Mouse (Mus musculus): ENCODE results near the gene 9230104L09Rik. TPM values are rescaled to one million over a fixed set of nuclear protein-coding genes. Genes with fewer than 3 reads are reported as not detected.

The 9230104L09Rik gene
- not detected in 2 replicates for total RNA-seq (2014; fragmentation: Nextera tagmentation)
- not detected in 2 replicates for total RNA-seq (2017)

DNA sequence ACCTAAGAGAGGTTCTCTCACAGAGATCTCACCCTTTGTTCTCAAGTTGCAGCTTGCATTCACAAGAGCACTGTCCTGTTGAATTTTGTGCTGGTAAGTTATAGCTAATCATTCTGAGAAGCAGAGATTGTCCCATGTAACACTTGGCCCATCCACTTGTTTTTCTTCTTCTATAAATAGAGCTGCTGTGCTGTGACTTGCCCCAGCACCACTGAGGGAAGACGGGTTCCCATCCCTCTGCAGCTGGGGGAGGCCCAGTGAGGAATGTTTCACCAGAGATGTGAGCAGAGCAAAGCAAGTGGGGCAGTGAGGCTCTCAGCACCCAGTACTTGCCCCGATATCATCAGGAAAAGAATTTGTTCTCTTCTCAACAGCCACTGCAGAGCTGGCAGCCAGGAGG, at the start of gene 9230104L09Rik:
Gene 9230104L09Rik, minus strand, starts transcription at position 73 of the 400 bp plus-strand sequence.
- ATAC-seq (replicated peaks; ENCODE audit: poor library complexity, severe bottlenecking), result no peak

DNA sequence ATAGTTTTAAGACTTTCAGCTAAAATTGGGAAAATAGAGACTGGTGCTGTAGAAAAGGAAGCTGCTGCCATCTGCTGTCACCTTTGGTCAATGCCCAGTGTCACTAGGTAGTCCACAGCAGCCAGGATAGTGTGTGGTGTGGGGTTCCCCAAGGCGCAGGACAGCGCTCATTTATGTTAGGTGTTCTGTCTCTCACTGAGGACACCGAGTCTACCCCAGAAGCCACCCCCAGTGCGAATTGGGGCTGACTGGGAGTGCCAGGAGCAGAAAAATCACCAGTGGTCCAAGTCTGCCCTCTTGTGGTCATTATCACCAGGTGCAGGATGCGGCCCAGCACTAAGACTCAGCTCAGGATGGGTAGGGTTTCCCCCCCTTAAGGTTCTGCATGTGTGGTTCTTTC, 37.4 kb upstream of the 9230104L09Rik start:
- peak; percentile 99 for ATAC-seq (replicated peaks; ENCODE audit: poor library complexity, severe bottlenecking)

DNA sequence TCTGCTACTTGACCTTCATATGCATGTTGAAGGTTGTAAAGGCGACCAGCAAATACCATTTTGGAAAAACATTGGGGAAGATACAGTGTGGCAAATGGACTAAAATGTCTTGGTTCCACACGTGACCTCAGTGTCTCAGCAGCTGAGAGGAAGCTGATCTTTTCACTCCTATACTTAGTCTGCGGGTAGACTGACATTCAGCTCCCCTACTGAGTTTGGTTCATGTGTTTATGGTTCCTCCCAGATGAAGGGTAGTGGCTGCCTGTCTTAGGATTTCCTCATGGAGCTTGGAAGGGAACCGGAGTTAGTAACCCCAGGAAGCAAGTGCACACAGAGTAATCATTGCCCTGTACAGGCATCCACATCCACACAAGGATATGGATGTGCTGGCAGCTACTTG, 35.5 kb upstream of the 9230104L09Rik start:
- no peak for ATAC-seq (replicated peaks; ENCODE audit: poor library complexity, severe bottlenecking)

- no peak for ATAC-seq (replicated peaks; ENCODE audit: poor library complexity, severe bottlenecking)
These were observed 31.4 kb upstream of the 9230104L09Rik start for GRCm38 (mm10) chr2:148896219-148896618.

GRCm38 (mm10) chr2:148893107-148893506, 28.3 kb upstream of the 9230104L09Rik start:
- no peak for ATAC-seq (replicated peaks; ENCODE audit: poor library complexity, severe bottlenecking)

GRCm38 (mm10) chr2:148890021-148890851, 25.4 kb upstream of the 9230104L09Rik start:
- no peak for ATAC-seq (replicated peaks; ENCODE audit: poor library complexity, severe bottlenecking)

- ATAC-seq (replicated peaks; ENCODE audit: poor library complexity, severe bottlenecking), result no peak
These were observed 24.6 kb upstream of the 9230104L09Rik start for GRCm38 (mm10) chr2:148889331-148890010.

GRCm38 (mm10) chr2:148888872-148889271, 24.0 kb upstream of the 9230104L09Rik start:
- peak; percentile 90 for ATAC-seq (replicated peaks; ENCODE audit: poor library complexity, severe bottlenecking)

- ATAC-seq (replicated peaks; ENCODE audit: poor library complexity, severe bottlenecking), result no peak
These were observed 19.9 kb upstream of the 9230104L09Rik start for GRCm38 (mm10) chr2:148884738-148885137.

GRCm38 (mm10) chr2:148879199-148879598, 14.4 kb upstream of the 9230104L09Rik start:
- ATAC-seq (replicated peaks; ENCODE audit: poor library complexity, severe bottlenecking), result no peak

DNA sequence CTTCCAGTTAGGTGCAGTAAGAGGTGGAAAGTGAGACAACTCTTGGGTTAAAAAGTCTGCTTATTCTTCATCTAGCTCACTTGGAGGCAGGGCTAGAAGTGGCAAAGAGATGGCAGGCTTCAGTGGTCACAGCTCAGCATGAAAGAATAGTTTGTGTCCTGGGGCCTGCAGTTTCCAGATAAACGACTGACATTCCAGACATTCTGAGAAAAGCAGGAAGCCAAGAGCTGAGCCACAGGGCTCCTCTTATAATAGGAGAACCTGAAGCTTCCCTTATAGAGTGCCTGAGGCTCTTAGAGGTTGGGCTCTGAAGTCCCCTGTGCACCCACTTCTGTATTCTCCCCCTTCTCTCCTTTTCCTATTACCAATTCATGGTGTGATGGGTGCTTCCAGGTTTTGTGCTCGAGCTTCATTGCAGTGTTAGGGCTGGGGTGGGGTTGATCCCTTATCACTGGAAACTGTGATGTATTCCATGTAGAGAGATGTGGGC, 13.8 kb upstream of the 9230104L09Rik start:
- no peak for ATAC-seq (replicated peaks; ENCODE audit: poor library complexity, severe bottlenecking)

- ATAC-seq (replicated peaks; ENCODE audit: poor library complexity, severe bottlenecking), result peak; percentile 12
These were observed 12.4 kb upstream of the 9230104L09Rik start for GRCm38 (mm10) chr2:148877016-148877770.

DNA sequence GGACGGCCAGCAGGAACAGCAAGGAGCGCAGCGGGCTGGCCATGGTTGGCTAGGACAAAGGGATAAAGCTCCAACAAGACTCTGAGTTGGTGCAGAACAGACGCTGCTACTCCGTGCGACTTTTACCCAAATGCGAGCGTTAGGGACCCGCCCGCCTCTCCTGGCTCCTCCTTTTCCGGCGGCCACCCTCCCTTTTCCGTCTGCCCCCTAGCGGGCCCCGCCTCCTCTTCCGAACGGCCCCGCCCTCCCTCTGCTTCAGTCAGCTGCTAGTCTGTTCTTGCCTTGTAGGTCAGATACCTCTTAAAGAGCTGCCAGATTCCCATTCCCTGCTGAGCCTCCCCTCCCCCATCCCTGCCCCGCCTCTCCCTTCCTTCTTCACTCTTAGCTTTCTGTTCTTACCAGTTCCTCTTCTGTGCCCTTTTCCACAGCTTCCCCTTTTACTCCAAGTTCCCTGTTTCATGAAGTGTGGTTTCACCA, 10.5 kb upstream of the 9230104L09Rik start, which contains the start of gene Cst3:
Gene Cst3, minus strand, starts transcription at position 358 of the 477 bp plus-strand sequence.
- peak; percentile 81 for ATAC-seq (replicated peaks; ENCODE audit: poor library complexity, severe bottlenecking)

- ATAC-seq (replicated peaks; ENCODE audit: poor library complexity, severe bottlenecking), result peak; percentile 40
These were observed 9.9 kb upstream of the 9230104L09Rik start for GRCm38 (mm10) chr2:148874617-148875334.

DNA sequence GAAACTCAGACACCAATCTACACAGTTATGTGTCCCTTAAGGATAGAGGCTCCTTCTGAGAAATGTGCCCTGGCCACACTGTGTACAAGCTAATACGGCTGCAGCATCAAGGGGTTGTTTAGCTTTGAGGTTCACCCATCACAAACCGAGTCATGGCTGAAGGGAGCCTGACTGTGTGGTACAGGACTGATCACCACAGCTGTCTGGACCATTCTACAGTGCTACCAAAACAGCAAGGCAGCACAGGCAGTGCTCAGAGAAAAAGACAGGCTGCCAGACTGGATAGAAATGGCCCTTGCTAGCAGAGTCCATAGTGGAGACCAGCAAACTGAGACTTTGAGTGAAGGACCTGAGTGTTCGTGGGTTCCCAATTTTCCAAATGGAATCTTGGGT, 9.4 kb upstream of the 9230104L09Rik start:
- no peak for ATAC-seq (replicated peaks; ENCODE audit: poor library complexity, severe bottlenecking)

DNA sequence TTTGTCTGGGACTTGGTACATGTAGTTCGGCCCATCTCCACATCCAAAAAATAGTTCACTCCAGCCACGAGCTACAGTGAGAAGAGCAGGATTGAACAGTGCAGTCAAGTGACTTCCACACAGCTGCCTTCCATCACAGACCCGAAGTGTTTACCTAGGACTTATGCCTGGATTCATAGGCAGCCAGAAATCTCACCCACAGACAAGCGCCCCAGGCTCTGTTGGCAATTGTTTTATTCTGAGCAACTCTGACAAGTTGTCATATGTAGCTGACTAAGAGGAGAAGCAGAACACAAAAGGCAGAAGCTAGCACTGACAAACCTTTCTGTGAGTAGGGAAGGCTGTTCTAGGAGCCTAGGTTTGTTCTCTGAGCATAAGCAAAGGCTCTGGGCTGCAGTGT, 8.0 kb upstream of the 9230104L09Rik start:
- no peak for ATAC-seq (replicated peaks; ENCODE audit: poor library complexity, severe bottlenecking)

DNA sequence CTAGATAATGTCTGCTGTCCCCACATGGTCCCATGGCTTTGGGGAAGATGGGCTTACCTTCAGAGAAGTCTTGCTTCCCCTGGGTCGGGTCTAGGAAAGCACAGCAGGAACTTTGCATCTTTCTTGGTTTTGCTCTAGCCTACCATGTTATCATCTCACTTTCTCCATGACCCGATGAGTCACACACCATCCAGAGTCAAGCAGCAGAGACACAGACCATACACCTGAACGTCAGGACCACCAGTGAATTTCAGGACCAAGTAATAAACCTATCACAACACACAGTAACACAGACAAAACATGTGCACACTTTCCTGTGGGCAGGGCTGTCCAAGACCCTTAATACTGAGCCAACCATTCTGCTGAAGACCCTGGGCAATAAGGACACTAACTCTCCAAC, 5.7 kb upstream of the 9230104L09Rik start:
- ATAC-seq (replicated peaks; ENCODE audit: poor library complexity, severe bottlenecking), result no peak

DNA sequence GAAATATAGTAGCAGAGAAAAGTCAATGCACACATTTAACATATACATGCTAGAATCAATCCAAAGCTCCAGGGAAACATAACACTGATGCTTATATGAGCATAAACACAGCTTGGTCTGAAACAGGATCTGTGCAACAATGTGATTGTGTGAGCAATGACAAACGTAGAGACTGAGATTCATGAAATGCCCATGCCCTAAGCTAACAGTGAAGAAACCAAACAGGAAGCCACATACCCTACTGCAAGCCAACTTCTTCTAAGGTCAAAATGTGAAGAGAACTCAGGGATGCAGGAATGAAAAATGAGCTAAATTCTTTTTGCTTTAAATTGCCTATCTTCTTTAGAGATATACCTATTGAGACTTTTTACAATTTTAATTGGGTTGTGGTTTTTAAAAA, 4.1 kb upstream of the 9230104L09Rik start:
- ATAC-seq (replicated peaks; ENCODE audit: poor library complexity, severe bottlenecking), result peak; percentile 52; the same call in 1 of the 2 replicates

- ATAC-seq (replicated peaks; ENCODE audit: poor library complexity, severe bottlenecking), result no peak
These were observed 3.1 kb downstream of the 9230104L09Rik start for GRCm38 (mm10) chr2:148861693-148862092.

GRCm38 (mm10) chr2:148860993-148861392, 3.8 kb downstream of the 9230104L09Rik start:
- ATAC-seq (replicated peaks; ENCODE audit: poor library complexity, severe bottlenecking), result no peak
